Mouse (Mus musculus): Measurements from ENCODE around the gene Tnfsfm13.
"Not testable (repeated sequence)": the region's sequence is repeated elsewhere in the genome, so short reads cannot be mapped to it uniquely, and the experiment has no call there.

Gene Tnfsfm13

DNA sequence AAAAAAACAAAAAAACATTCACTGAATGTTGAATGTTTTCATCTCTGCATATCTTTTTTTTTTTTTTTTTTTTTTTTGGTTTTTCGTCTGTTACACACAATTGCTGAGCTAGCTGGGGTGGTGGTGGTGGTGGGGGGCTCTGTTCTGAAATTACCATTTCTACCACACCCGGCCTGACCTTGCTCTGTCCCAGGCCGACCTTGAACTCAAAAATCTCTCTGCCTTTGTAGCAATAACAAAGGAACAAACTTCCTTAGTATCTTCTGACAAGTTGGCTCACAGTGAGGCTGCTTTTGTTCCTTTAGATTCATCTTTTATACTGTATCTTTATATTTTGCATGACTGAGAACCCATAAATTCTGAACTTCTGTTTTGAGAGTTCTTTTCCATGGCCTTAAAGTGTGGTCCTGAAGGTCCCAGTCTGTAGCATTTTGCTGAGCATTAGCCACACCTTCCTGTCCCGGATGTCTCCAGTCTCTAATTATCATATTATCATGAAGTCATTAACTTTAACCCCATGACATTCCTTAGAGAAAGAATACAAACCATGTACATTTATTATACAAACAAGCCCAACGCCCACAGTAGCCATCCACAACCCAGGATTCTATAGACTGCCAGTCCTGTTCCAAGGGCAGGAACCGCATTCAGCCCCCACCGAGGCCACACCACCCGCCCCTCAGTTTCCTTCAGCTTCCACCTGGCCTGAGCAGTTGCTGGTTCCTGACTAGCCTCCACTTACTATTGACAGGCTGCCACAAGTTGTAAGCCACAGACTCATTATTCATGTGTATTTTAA is 8.1 kb upstream of the Tnfsfm13 start:
- DNase-seq (ENCODE audit: low read depth) = no peak

DNA sequence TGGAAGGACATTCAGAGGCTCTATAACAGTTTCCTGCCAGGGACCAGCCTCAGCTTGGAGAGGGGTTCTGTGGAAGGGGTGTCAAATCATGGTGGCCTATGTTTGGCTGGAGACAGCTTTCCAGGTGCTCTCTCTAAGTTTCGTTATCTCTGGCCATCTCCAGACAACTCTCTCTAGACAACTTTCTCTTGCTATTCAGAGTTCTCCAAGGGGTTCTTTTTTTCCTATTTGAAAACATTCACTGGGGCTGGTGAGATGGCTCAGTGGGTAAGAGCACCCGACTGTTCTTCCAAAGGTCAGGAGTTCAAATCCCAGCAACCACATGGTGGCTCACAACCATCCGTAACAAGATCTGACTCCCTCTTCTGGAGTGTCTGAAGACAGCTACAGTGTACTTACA is 7.5 kb upstream of the Tnfsfm13 start:
- DNase-seq (ENCODE audit: low read depth) = not testable (repeated sequence)

DNA sequence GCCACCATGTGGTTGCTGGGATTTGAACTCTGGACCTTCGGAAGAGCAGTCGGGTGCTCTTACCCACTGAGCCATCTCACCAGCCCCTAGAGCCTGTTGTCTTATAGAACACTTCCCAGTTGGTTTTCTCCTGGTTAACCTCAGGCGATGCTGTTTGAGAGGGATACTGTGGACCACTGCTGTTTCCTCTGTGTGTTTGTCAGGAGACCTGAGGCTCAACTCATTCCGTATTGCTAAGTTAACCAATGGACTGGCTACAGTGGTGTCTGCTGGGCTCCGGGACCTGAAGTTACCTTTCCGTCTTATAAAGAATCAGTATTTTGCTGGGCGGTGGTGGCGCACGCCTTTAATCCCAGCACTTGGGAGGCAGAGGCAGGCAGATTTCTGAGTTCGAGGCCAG is 7.0 kb upstream of the Tnfsfm13 start:
- DNase-seq (ENCODE audit: low read depth) = not testable (repeated sequence)

DNA sequence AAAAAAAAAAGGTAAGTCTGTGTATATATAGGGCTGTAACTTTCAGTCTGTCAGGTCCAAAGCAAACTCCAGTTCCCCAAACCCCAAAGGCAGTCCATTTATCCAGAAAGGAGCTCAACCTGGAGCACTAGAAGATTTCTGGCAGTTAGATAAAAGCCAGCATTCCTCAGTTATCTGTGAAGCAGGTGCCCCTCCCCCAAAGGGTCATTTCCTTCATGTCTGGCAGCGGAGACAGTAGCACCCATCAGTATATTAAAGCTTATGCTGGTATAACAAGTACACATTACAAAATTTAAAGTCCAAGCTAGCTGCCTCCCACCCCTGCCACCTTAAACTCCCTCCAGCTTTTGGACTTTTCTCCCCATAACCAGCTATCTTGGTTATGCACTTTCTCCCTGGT is 3.7 kb upstream of the Tnfsfm13 start:
- DNase-seq (ENCODE audit: low read depth) = no peak

DNA sequence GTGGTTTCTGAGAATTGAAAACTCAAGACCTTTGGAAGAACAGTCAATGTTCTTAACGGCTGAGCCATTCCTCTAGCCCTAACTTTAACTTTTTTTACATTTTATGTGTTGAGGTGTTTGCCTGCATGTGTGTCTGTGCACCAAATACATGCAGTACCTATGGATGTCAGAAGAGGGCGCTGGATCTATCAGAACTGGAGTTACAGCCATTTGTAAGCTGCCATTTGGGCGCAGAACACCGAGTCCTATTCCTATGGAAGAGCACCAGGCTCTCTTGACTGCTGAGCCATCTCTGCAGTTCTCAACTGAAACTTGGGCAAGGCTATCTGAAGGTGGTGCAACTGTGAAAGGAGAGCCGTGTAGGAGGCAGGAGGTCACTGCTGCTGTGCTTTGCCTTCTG is 2.7 kb upstream of the Tnfsfm13 start:
- DNase-seq (ENCODE audit: low read depth) = no peak

DNA sequence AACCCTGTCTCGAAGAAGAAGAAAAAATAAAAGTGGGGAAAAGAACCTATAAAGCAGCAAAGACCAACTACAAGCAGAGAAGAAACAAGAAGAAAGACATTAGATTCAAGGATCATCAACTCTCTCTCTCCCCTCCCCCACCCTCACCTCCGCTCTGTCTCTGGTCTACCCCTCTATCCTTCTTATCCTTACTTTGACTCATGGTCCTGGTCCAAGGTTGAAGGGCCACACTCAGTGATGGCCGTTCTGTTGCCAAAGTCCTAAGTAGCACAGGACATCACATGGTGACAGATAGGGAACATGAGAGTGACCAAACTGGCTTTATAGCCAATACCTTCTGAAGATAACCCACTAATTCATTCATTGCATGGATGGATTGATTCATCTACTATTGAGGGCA is 1.5 kb upstream of the Tnfsfm13 start:
- DNase-seq (ENCODE audit: low read depth) = no peak

DNA sequence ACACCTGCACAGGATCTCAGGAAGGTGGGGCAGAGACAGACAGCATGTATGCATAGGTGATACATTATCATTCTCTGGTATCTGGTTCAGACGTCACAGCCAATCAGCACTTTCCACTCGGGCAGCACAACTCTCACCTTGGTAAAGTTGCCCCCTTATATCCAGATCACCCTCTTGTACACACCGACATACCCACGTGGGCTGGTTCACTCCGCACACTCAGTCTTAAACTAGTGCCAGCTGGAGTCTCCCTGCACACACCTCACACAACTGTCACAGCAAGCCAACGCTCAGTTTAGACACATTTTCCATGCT is 895 bp downstream of the Tnfsfm13 start:
- DNase-seq (ENCODE audit: low read depth) = no peak

DNA sequence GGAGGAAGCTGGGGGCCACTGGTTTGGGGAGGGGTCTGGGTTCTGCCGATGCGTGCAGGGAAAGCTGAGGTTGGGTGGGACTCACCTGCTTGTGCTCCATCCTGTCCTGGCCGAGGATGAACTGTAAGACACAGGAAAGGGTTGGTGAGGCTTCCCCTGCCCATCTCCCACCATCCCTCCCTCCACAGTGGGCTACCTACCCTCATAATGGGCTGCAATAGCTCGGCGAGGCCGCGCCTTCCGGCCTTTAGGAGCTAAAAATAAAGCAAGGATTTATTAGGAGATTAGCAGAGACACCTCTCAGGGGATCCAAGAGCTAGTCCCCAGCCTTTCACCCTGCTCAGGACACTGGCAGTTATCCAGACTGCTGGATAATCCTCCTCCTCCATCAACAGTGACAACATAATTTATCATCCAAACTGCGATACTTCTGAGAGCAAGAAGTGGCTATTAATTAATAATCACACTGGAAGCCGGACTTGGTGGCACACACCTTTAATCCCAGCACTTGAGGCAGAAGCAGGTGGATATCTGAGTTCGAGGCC is 2.4 kb downstream of the Tnfsfm13 start:
- no peak for DNase-seq (ENCODE audit: low read depth)

DNA sequence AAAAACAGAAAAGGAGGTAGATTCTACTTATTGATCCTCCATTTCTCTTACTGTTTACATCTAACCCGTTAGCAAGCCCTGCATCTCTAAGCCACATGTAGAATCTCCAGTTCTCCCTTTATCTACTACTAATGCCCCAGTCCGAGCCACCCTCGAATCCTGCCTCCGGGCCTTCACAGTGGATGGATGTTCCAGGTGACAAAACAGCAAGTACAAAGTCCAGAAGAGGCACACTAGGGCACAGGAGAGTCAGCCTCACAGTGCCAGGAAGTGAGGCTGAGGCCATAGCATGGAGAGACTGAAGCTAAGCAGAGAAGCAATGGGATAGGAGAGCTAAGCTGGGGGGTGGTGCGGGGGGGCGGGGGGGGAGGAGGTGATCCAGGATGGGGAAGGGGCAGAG is 3.0 kb downstream of the Tnfsfm13 start:
- DNase-seq (ENCODE audit: low read depth) = no peak

DNA sequence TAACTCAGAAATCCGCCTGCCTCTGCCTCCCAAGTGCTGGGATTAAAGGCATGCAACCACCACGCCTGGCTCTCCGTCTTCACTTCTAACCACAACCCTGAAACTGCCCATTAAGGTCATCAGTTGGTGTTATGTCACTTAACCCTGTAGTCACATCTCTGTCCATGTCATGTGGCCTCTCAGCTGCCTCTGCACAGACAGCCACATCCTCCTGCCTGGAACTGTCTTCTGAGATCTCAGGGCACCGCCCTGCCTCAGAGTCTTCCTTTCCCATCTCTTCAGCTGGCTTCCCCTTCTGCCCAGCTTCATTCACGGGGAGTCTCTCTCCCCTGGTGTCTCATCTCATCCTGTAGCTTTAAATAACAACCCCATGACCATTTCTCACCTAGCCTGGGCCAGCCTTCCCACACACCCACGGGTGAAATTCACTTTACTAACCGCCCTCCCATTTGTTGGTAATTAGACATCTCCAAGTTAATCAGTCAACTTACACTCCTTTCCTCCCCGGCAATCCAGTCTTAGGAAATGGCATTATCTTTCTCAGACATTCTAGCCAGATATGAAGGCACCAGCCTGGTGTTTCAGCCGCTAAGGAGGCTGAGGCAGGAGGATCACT is 3.6 kb downstream of the Tnfsfm13 start:
- DNase-seq (ENCODE audit: low read depth) = no peak

DNA sequence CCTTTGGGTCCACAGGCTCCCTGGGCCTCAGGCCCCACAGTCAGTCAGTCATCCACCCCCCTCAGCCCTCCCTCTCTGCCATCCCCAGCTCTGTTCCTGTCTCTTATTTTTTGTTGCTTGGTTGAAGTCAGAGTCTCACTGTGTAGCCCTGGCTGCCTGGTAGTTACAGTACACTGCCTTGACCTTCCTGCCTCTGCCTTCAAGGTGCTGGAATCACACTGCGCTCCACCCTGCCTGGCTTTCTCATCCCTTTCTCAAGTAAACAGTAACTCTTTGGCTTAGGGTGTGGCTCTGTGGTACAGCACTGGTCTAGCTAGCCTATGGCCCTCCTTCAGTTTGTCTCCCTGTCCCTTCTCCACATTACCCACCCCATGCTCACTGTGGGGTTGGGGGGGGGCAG is 6.0 kb downstream of the Tnfsfm13 start:
- DNase-seq (ENCODE audit: low read depth) = no peak

DNA sequence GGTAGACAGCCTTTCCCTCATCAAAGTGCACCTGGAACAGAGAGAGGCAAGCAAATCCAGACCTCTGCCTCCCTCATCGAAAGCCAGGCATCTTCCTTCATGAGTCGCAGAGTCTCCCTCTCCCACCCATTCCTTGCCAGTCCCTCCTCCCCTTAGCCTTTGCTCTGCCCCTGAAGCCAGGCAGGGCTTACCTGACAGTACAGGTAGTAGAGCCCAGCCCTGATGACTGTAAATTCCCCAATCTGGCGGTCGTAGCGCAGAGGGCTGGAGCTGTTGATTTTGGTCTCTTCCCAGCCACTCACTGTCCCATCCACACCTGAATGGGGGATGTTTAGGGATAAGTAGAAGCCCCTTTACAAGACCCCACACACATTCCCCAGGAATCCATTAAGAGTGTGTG is 8.8 kb downstream of the Tnfsfm13 start:
- DNase-seq (ENCODE audit: low read depth) = no peak

DNA sequence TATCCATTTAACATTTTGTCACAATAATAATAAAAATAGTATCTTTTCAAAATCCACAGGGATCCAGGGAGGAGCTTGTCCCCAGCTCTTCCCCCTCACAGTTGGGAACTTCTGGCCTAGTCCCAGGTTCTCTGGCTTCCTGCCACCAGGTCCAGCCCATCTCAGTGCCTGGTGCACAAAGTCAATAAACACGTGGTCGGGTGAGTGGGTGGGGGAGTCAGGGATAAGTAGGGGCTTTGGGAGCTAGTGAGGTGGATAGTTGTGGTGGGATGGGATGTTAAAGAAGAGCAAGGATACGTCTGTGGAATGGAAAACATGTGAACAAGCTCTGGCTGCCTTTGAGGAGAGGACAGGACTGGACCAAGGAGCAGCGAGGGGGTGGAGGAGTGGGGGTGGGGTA is 9.5 kb downstream of the Tnfsfm13 start:
- no peak for DNase-seq (ENCODE audit: low read depth)

DNA sequence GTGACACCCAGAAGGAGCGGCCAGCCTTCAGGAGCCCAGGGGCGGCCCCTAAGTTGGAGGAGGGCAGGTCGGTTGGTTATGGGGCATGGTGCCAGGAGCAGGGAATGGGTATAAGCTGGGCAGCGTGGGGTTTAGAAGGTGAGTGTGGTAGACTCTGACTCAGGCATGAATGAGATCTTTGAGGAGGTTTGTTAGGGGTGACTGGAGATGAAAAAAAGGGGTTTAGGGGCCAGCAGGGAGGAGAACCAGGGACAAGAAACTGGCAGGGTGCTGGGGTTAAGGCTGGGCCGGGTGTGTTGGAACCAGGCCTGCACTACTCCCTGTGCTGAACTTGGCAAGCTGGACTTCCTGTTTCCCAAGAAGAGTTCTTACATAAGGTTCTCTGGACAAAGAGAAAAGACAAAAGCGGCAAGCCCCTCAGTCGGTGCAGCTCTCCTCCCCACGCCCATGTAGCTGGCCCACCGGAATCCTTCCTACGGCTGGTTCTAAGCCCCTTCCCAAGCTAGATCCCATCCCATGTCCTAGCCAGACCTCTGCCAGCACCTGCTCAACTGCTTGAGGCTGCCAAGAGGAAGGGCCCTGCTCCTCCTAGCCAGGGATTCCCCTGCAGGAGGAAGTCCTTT is 10.3 kb downstream of the Tnfsfm13 start, which contains the start of gene Tnfsf13:
Gene Tnfsf13, minus strand, starts transcription at position 259 of the 623 bp plus-strand sequence.
- peak; percentile 88 for DNase-seq (ENCODE audit: low read depth)

DNA sequence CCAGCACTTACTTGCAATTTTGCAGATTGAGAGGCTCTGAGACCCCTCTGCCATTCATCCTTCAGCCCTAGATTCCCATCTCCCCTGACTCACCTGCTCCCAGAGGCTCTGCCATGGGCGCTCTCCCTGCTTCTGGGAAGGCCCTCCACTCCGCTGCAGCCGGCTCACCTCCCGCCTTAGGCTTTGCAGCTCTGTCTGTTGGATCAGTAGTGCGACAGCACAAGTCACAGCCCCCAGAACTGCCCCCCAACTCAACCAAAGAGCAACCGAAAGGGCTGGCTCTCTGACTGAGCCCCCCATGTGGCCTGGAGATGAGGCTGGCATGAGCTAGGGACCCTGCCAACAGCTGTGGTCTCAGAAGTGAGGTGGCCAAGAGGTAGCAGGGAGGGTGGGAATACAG is 11.0 kb downstream of the Tnfsfm13 start:
- no peak for DNase-seq (ENCODE audit: low read depth)

DNA sequence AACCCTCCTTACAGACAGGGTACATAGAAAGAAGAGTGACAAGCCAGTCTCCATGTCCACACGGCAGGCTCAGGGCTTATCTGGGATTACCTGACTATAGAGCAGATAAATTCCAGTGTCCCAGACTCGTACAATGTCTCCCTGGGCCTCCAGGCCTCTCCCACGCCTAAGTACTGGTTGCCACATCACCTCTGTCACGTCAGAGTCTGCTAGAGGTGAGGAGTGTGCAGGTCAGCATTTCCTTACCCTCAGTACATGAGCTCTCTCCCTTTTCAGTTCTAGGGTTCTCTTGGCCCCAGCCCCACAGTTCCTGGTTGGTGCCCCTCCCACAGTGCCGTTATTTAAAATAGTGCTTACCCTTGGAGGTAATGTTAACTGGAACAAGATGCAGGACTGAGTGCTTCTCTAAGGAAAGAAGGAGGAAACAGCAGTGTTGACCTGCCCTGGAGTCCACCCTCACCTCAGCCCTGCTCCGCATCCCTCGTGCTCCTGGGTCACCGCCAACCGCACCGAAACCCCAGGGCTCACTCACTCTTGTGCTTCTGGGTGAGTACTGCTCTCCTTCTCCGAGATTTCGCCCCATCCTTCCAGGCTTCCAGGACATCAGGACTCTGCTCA is 11.7 kb downstream of the Tnfsfm13 start:
- no peak for DNase-seq (ENCODE audit: low read depth)

DNA sequence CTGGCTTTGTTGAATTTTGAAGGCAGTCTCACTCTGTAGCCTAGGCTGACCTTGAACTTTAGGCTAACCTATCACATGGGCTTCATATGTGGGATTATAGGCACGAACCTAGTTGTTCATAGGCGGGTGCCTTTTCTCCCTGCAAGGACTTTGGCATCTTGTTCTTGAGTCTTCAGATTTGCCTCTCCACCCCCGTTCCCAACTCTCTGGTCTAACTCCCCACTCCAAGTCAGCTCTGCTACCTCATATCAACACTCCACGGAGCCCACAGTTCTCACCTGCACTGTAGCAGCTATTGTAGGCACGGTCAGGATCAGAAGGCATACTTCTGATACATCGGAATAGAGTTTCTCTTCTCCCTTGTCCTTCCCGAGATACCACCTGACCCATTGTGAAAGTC is 12.3 kb downstream of the Tnfsfm13 start:
- no peak for DNase-seq (ENCODE audit: low read depth)

DNA sequence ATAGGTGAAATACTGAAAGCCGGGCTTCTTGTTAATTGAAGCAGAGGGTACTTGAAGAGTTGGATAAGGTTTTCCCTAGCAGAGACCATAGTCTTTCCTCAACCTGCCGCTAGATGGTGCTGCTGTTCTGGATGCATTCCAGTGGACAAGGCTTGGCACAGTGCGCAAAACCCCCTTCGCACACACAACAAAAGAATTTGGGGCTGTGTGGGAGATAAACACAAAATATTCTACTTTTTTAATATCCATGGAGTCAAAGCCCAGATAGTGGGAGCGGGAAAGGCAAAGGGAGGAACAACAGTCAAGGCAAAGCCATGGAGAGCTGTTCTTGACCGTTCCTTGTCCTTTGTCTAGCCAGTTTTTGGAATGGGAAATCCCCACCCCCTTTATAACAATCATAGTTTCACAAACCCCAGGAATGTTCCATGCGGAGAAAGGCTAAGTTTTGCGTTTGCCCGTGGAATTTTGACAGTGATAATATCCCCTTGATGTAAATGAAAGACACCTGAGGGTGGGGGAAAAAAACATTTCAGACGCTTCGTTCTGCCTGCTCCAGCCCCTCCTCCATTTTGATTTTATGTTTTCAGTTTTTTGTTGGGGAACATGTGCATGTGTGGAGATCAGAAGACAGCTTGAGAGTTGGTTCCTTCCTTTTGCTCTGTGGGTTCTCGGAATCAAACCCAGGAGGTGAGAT is 12.9 kb downstream of the Tnfsfm13 start:
- DNase-seq (ENCODE audit: low read depth) = peak; percentile 78

DNA sequence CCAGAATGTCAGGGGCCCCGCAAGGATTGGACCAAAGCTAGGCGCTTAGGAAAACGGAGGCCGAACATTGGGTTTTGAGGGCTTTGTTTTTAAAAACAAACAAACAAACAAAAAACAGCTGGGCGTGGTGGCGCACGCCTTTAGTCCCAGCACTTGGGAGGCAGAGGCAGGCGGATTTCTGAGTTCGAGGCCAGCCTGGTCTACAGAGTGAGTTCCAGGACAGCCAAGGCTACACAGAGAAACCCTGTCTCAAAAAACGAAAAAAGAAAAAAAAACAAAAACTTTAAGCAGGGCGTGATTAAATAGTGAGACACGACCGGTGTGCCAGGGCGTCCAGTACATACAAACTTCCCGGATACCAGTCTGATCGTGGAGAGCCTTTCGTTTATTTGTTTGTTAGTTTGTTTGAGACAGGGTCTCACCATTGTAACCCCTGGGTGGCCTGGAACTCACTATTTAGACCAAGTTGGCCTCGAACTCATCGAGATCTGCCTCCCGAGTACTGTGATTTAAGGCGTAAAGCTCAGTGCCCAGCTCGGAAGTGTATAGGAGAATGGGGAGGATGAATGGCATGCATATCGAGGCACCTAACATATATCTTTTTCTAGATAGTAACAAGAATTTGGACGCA is 13.6 kb downstream of the Tnfsfm13 start:
- DNase-seq (ENCODE audit: low read depth) = no peak

DNA sequence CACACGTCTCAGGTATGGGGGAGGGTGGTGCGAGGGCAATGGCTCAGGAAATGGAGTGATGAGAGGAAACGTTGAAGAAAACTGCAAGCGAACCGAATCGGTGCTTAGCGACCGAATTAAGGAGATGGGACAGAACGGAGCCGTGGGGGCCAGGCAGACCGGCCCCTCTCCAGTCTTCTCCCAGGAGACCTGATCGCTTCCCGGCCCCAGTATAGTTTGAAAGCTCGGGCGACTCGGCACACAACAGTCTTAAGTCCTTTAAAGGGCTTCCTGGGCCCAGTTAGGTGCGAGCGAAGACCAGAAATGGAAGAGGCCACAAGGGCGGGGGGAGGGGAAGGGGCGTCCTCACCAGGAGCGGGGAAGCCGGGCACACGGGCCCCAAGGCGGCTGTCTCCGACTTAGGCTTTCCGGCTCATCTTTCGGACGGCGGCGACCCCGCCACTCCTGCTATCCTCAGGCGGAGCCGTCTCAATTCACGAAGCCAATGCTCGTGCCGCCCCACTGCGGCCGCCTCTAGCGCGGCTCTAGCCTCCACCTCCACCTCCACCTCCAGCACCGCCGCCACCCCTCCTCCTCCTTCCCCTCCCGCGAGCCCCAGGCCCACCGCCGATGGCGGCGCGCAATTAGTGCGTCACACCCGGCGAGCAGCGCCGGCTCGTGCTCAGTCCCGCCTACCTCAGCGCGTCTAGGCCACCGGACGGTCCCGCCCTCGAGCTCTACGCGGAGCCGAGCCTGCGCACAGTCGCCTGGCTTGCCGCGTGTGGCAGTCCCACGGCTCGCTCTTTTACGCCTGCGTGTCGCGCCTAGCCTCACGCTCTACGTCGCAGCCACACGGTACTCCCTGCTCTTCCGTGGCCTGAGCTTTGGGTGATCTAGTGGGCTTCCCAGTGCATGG is 14.3 kb downstream of the Tnfsfm13 start, which contains the start of gene Senp3:
Gene Senp3, minus strand, starts transcription at position 771 of the 895 bp plus-strand sequence.
- peak; percentile 86 for DNase-seq (ENCODE audit: low read depth)

Data from fibroblast of lung, adult 2 months (primary cell).